25 mouse cellular contexts compared by ENCODE assay signal in the genomic region with DNA sequence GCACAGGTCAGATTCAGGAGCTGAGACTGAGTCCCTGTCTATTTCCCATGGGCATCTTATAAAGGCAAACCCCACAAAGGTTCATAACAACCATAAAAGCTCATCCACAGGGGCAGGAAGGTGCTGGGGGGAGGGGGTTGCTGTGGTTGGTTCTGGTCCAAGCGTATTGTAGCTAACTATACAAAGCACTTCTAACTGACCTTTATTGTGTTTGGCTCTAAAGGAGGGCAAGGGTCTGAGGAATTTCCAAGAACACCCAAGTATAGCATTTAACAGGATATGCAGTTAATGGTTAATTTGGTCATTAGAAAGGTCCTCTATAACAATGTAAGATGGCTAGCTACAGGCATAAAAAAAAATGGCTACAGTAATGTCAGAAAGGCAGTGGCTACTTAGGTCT. TPM values are rescaled to one million over a fixed set of nuclear protein-coding genes. Genes with fewer than 3 reads are reported as not detected.
A peak's percentile ranks its signal among the peaks of the same experiment; 100 is the strongest.
DNase-seq lines count a peak whose midpoint lies in the region; ATAC-seq and TF ChIP-seq lines count a peak whose summit lies in the region.
"Had no signal": no experiment of that assay in that cellular context is flagged by ENCODE, and none has a peak within 500 bp of the region (broad histone marks: within the 10 kb centered on the region; RNA-seq: fewer than 3 reads in every experiment).

No protein-coding gene starts in this region.

- no peaks in the 10 kb centered on the region for H3K36me3 ChIP-seq in heart, embryonic 13.5 days
- H3K36me3 ChIP-seq in kidney, embryonic 16.5 days (ENCODE audit: insufficient read depth, low read length), result no peaks in the 10 kb centered on the region
- H3K36me3 ChIP-seq in ES-Bruce4 (ENCODE audit: control insufficient read depth, insufficient read depth, low read length, poor library complexity, severe bottlenecking), result no peaks in the 10 kb centered on the region
- H3K36me3 ChIP-seq: G1E; heart, embryonic 10.5 days had no signal

- H3K4me2 ChIP-seq in heart, embryonic 13.5 days, result no peak overlapping the region
- H3K4me2 ChIP-seq in kidney, embryonic 16.5 days (replicated peaks; ENCODE audit: low read depth, low read length), result no peak overlapping the region
- H3K4me2 ChIP-seq: hindbrain, embryonic 14.5 days had no signal

- 71% methylated on average over 1 of the region's 1 CpGs for WGBS in heart, embryonic 13.5 days
- 74% methylated on average over 1 of the region's 1 CpGs for WGBS in kidney, embryonic 16.5 days

- DNase-seq in heart, postnatal 10 days, result no peak
- DNase-seq in kidney, adult 11 months, result no peak
- peak; percentile 64 for DNase-seq in yolk sac, embryonic 10.5 days (ENCODE audit: low spot score)
- DNase-seq in frontal cortex, postnatal 36 days (ENCODE audit: low spot score in 2 of 2), result no peak
- no peak for DNase-seq in cerebellum, postnatal 10 days
- DNase-seq: adrenal gland, adult 2 months; adrenal gland, postnatal 14 days; cerebellum, adult 11-12 months; cerebellum, adult 8-10 months; cerebellum, postnatal 14 days; forebrain, postnatal 0 days; gastrocnemius, postnatal 25 days; heart, adult 18-20 months; heart, postnatal 14 days; heart, postnatal 4 days had no signal

- no peaks in the 10 kb centered on the region for H3K27me3 ChIP-seq in heart, embryonic 13.5 days (replicated peaks)
- H3K27me3 ChIP-seq in kidney, embryonic 16.5 days (ENCODE audit: insufficient read depth, low read length), result no peaks in the 10 kb centered on the region
- H3K27me3 ChIP-seq in ES-Bruce4 (ENCODE audit: control insufficient read depth, insufficient read depth, low read length, poor library complexity, severe bottlenecking), result no peaks in the 10 kb centered on the region
- H3K27me3 ChIP-seq: CH12.LX had no signal

- intact Hi-C loops in heart, postnatal 10 days (cut with DNase I), result no loop called here

- TF ChIP-seq CTCF in ES-Bruce4 (IDR thresholded peaks at IDR 0.05; ENCODE audit: low read depth, low read length), result no peak

- no peak for ATAC-seq in heart, embryonic 13.5 days (ENCODE audit: extremely low read depth, insufficient number of reproducible peaks, low FRiP score, low TSS enrichment)
- ATAC-seq in kidney, embryonic 16.5 days (ENCODE audit: low FRiP score, low TSS enrichment), result 0 out of 2 replicates have a peak, but pooled peaks have one; percentile 46
- ATAC-seq: forebrain, embryonic 14.5 days; forebrain, postnatal 0 days; hindbrain, postnatal 0 days; intestine, embryonic 16.5 days had no signal

- H3K9me3 ChIP-seq in heart, embryonic 13.5 days, result no peaks in the 10 kb centered on the region
- no peaks in the 10 kb centered on the region for H3K9me3 ChIP-seq in kidney, embryonic 16.5 days (ENCODE audit: low read length)
- no peaks in the 10 kb centered on the region for H3K9me3 ChIP-seq in ES-Bruce4 (replicated peaks; ENCODE audit: control insufficient read depth, insufficient read depth, low read length, poor library complexity, severe bottlenecking)
- H3K9me3 ChIP-seq: G1E; heart, embryonic 10.5 days had no signal

- no peak for TF ChIP-seq EP300 in ES-Bruce4 (IDR thresholded peaks at IDR 0.05; ENCODE audit: insufficient read depth, low read depth, low read length)

- H3K4me1 ChIP-seq in heart, embryonic 13.5 days, result no peaks in the 10 kb centered on the region
- H3K4me1 ChIP-seq in kidney, embryonic 16.5 days (ENCODE audit: insufficient read depth, low read length), result peaks cover 6% of the 10 kb centered on the region; the same call in 1 of the 2 replicates
- H3K4me1 ChIP-seq in ES-Bruce4 (ENCODE audit: control insufficient read depth, insufficient read depth, low read length), result no peaks in the 10 kb centered on the region
- H3K4me1 ChIP-seq: heart, embryonic 10.5 days had no signal

- TF ChIP-seq POLR2A in ES-Bruce4 (IDR thresholded peaks at IDR 0.05; ENCODE audit: insufficient read depth, low read length), result no peak

- peak overlapping the region; percentile 28 for H3K27ac ChIP-seq in heart, embryonic 13.5 days (replicated peaks)
- 0 out of 2 replicates have a peak overlapping the region, but pooled peaks have one; percentile 20 for H3K27ac ChIP-seq in kidney, embryonic 16.5 days (ENCODE audit: low read length)
- no peak overlapping the region for H3K27ac ChIP-seq in ES-Bruce4 (ENCODE audit: insufficient read depth, low read length)
- H3K27ac ChIP-seq: heart, embryonic 10.5 days; hindbrain, embryonic 14.5 days; hindbrain, postnatal 0 days had no signal

- no peak overlapping the region for H3K4me3 ChIP-seq in heart, embryonic 13.5 days
- no peak overlapping the region for H3K4me3 ChIP-seq in kidney, embryonic 16.5 days (ENCODE audit: low read length)
- no peak overlapping the region for H3K4me3 ChIP-seq in ES-Bruce4 (ENCODE audit: low read depth, low read length)
- H3K4me3 ChIP-seq: heart, embryonic 10.5 days had no signal

- no peak overlapping the region for H3K9ac ChIP-seq in heart, embryonic 13.5 days
- H3K9ac ChIP-seq in kidney, embryonic 16.5 days (replicated peaks; ENCODE audit: low read length), result no peak overlapping the region
- 0 out of 2 replicates have a peak overlapping the region, but pooled peaks have one; percentile 8 for H3K9ac ChIP-seq in ES-Bruce4 (ENCODE audit: low read depth, poor library complexity, severe bottlenecking)
- H3K9ac ChIP-seq: forebrain, postnatal 0 days; hindbrain, embryonic 14.5 days had no signal

RNA-seq across cellular contexts. Expression of a gene that starts 13.3 kb away (rescaled TPM):
- polyA plus RNA-seq in heart, embryonic 13.5 days (2015; fragmentation: Nextera tagmentation; extraction: Ambion mirVana), result 1.6 and 1.7 TPM in 2 replicates
- total RNA-seq in heart, postnatal 10 days (2021), result under 1 TPM; 0.24 to 0.30 TPM
- 4.9 and 5.2 TPM in 2 replicates for polyA plus RNA-seq in kidney, embryonic 16.5 days (2015; fragmentation: Nextera tagmentation; extraction: Ambion mirVana)
- 18.0 and 19.8 TPM in 2 replicates for polyA plus RNA-seq in ES-Bruce4 (2011; ENCODE audit: insufficient read depth, insufficient read length, low read depth, missing spikeins)

RNA-seq across cellular contexts. Expression of a gene that starts 13.6 kb away (rescaled TPM):
- 652 and 689 TPM in 2 replicates for polyA plus RNA-seq in heart, embryonic 13.5 days (2015; fragmentation: Nextera tagmentation; extraction: Ambion mirVana)
- total RNA-seq in heart, postnatal 10 days (2021), result 100 to 1,000 TPM; 380 to 387 TPM
- polyA plus RNA-seq in kidney, embryonic 16.5 days (2015; fragmentation: Nextera tagmentation; extraction: Ambion mirVana), result 795 and 849 TPM in 2 replicates
- polyA plus RNA-seq in ES-Bruce4 (2011; ENCODE audit: insufficient read depth, insufficient read length, low read depth, missing spikeins), result 1,375 and 1,499 TPM in 2 replicates

RNA-seq across cellular contexts. Expression of a gene that starts 19.6 kb away (rescaled TPM):
- 2.2 and 3.5 TPM in 2 replicates for polyA plus RNA-seq in heart, embryonic 13.5 days (2015; fragmentation: Nextera tagmentation; extraction: Ambion mirVana)
- 1 to 10 TPM; 2.2 to 2.3 TPM for total RNA-seq in heart, postnatal 10 days (2021)
- polyA plus RNA-seq in kidney, embryonic 16.5 days (2015; fragmentation: Nextera tagmentation; extraction: Ambion mirVana), result 3.1 and 4.0 TPM in 2 replicates
- polyA plus RNA-seq in ES-Bruce4 (2011; ENCODE audit: insufficient read depth, insufficient read length, low read depth, missing spikeins), result 3.2 and 5.4 TPM in 2 replicates
